Mouse (Mus musculus) ES-Bruce4 (cell line): ENCODE data around the gene Zfp64.

Experiments used
- CTCF ChIP-seq: IDR thresholded peaks from one replicate; pipeline ENCODE4 v1.8.1; 2011; ENCODE audit warnings: low read depth, low read length
- EP300 ChIP-seq: IDR thresholded peaks from 2 replicates; pipeline ENCODE4 v1.6.1; 2011; ENCODE audit warnings: low read depth, low read length; ENCODE audit not compliant: insufficient read depth
- POLR2A ChIP-seq: IDR thresholded peaks from one replicate; pipeline ENCODE4 v1.8.1; 2011; ENCODE audit warnings: low read length; ENCODE audit not compliant: insufficient read depth

GRCm38 (mm10) chr2:168862694-168863093, 92.7 kb downstream of the Zfp64 start:
- TF ChIP-seq CTCF (no peak), POLR2A (no peak), EP300 (no peak)
